Mouse (Mus musculus) liver, postnatal 0 days (tissue): Measurements from ENCODE around the gene Rgl1. TPM values are rescaled to one million over a fixed set of nuclear protein-coding genes. Genes with fewer than 3 reads are reported as not detected.

ENCODE experiments used
- ATAC-seq: fragments of 200-750 bp; cut with Nextera tagmentation; 2 replicates; pipeline ENCODE4 v1.8.0; 2017; ENCODE audit warnings: mild to moderate bottlenecking, moderate library complexity
- DNase-seq: peaks from one replicate; pipeline ENCODE4 v3.0.0-alpha.2; 2016
- H3K27ac ChIP-seq: fragments of 300-500 bp; sonication (generic); 2 replicates; pipeline ENCODE4 v1.5.1; 2014; ENCODE audit warnings: antibody characterized with exemption, moderate library complexity, mild to moderate bottlenecking, low read depth
- H3K27me3 ChIP-seq: fragments of 300-500 bp; sonication (generic); 2 replicates; pipeline ENCODE4 v1.6.1; 2014; ENCODE audit warnings: low read length, control low read depth, mixed read lengths; ENCODE audit not compliant: insufficient read depth
- H3K36me3 ChIP-seq: fragments of 300-500 bp; sonication (generic); replicated peaks from 2 replicates; pipeline ENCODE4 v1.6.1; 2014; ENCODE audit warnings: mild to moderate bottlenecking, control low read depth, low read length, moderate library complexity, mixed read lengths; ENCODE audit not compliant: insufficient read depth
- H3K4me1 ChIP-seq: fragments of 300-500 bp; sonication (generic); 2 replicates; pipeline ENCODE4 v1.6.1; 2014; ENCODE audit warnings: antibody characterized with exemption, mild to moderate bottlenecking, control low read depth; ENCODE audit not compliant: insufficient read depth
- H3K4me2 ChIP-seq: fragments of 300-500 bp; sonication (generic); 2 replicates; pipeline ENCODE4 v1.6.1; 2014; ENCODE audit warnings: low read depth, mild to moderate bottlenecking, low read length, moderate library complexity, mixed read lengths
- H3K4me3 ChIP-seq: fragments of 300-500 bp; sonication (generic); 2 replicates; pipeline ENCODE4 v1.5.1; 2014; ENCODE audit warnings: low read depth, low read length
- H3K9ac ChIP-seq: fragments of 300-500 bp; sonication (generic); replicated peaks from 2 replicates; pipeline ENCODE4 v1.6.1; 2014; ENCODE audit warnings: mild to moderate bottlenecking, moderate library complexity
- H3K9me3 ChIP-seq: fragments of 300-500 bp; sonication (generic); 2 replicates; pipeline ENCODE4 v1.6.1; 2016; ENCODE audit warnings: mild to moderate bottlenecking, control low read depth, low read length, mixed read lengths
- CTCF ChIP-seq: sonication (generic); IDR thresholded peaks from 2 replicates; pipeline ENCODE4 v1.5.1; 2016; ENCODE audit warnings: antibody characterized with exemption, low read depth
- EP300 ChIP-seq: IDR thresholded peaks from 2 replicates; pipeline ENCODE4 v1.6.1; 2016; ENCODE audit warnings: antibody characterized with exemption, low read depth, mild to moderate bottlenecking
- WGBS: fragments of 180-500 bp; shearing (Covaris S2); extraction: QIAGEN DNeasy Blood & Tissue Kit; methylation state at CpG from one replicate; pipeline ENCODE4 v1.1.7; 2014; ENCODE audit not compliant: insufficient replicate concordance; 5-methylcytosine and 5-hydroxymethylcytosine counted together
- polyA plus RNA-seq: library from polyadenylated mRNA; unstranded; fragments of >200 nt; fragmentation: Nextera tagmentation; extraction: Ambion mirVana; gene quantifications from 2 replicates; pipeline ENCODE4 v1.2.1, GENCODE M21; 2015

Gene Rgl1
- polyA plus RNA-seq, 1 experiment from 2014 or later: 16.2 TPM

- Histone ChIP-seq H3K27ac (no peak overlapping the region), H3K4me2 (0 out of 2 replicates have a peak overlapping the region, but pooled peaks have one; percentile 31), H3K27me3 (no peaks in the 10 kb centered on the region), H3K9me3 (no peaks in the 10 kb centered on the region), H3K4me1 (no peaks in the 10 kb centered on the region), H3K4me3 (no peak overlapping the region), H3K9ac (no peak overlapping the region), H3K36me3 (no peaks in the 10 kb centered on the region)
- no peak for TF ChIP-seq CTCF
- no peak for TF ChIP-seq EP300
- 57% methylated on average over 9 of the region's 9 CpGs for WGBS
- peak; percentile 21 for DNase-seq
- no peak for ATAC-seq
Observed at GRCm38 (mm10) chr1:152749276-152749675, 16.9 kb downstream of the Rgl1 start.

DNA sequence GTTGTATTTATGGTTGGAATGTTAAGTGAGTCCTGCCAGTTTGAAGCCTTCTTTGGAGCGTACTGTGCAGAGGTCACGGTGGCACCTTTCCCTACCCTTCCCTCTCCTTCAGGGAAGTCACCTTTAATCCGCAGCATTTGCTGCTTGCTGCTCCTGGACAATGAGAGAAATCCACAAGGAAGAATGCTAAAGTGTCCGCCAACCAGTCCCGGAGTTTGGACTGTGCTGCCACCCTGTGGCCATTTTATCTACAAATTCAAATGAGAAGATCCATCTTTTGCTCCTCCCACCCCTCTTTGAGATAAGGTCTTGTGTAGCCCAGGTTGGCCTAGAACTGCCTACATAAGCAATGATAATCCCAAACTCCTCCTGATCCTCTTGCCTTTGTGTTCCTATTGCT lies 19.7 kb downstream of the Rgl1 start:
- ATAC-seq: no peak

GRCm38 (mm10) chr1:152743095-152743826 lies 22.9 kb downstream of the Rgl1 start:
- H3K4me2 ChIP-seq: no peak overlapping the region
- no peaks in the 10 kb centered on the region for H3K9me3 ChIP-seq
- H3K36me3 ChIP-seq: no peaks in the 10 kb centered on the region
- no peak overlapping the region for H3K9ac ChIP-seq
- DNase-seq: no peak
- H3K4me3 ChIP-seq: no peak overlapping the region
- H3K27me3 ChIP-seq: no peaks in the 10 kb centered on the region
- WGBS: 65% methylated on average over 15 of the region's 15 CpGs
- no peak overlapping the region for H3K27ac ChIP-seq
- H3K4me1 ChIP-seq: no peaks in the 10 kb centered on the region
- TF ChIP-seq EP300 (no peak), CTCF (no peak)
- no peak for ATAC-seq

More for the DNA sequence above, 19.7 kb downstream of the Rgl1 start:
- no peaks in the 10 kb centered on the region for H3K36me3 ChIP-seq
- no peak overlapping the region for H3K9ac ChIP-seq
- no peaks in the 10 kb centered on the region for H3K27me3 ChIP-seq
- H3K27ac ChIP-seq: no peak overlapping the region
- TF ChIP-seq CTCF (peak; percentile 76), EP300 (no peak)
- no peaks in the 10 kb centered on the region for H3K4me1 ChIP-seq
- H3K9me3 ChIP-seq: no peaks in the 10 kb centered on the region
- no peak overlapping the region for H3K4me3 ChIP-seq
- peak; percentile 76 for DNase-seq
- 13% methylated on average over 5 of the region's 5 CpGs for WGBS
- H3K4me2 ChIP-seq: no peak overlapping the region

- Histone ChIP-seq H3K27me3 (no peaks in the 10 kb centered on the region), H3K27ac (no peak overlapping the region), H3K4me2 (no peak overlapping the region), H3K4me1 (no peaks in the 10 kb centered on the region), H3K9me3 (no peaks in the 10 kb centered on the region), H3K9ac (no peak overlapping the region), H3K36me3 (no peaks in the 10 kb centered on the region), H3K4me3 (no peak overlapping the region)
- TF ChIP-seq CTCF: no peak
- no peak for TF ChIP-seq EP300
- ATAC-seq: no peak
- 87% methylated on average over 11 of the region's 11 CpGs for WGBS
- DNase-seq: no peak
Observed at GRCm38 (mm10) chr1:152739374-152739773, 26.8 kb downstream of the Rgl1 start.

DNA sequence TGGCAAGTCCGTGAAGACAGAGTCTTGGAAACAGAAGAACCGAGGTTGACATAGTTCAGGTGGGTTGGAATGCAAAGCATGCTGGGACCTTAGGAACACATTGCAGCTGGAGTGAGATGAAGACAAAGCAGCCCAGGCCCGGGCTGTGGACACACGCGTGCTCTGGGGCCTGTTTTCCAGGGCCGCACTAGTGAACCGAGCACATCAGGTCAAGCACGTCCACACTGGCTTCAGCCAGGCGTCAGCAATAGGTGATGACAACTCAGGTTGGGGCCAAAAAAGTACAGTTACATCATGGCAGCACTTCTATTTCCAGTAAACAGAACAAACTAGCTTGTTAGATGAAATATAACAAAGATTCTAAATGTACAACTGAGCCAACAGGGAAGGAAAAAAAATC lies 27.4 kb downstream of the Rgl1 start:
- Histone ChIP-seq H3K4me3 (no peak overlapping the region), H3K9me3 (no peaks in the 10 kb centered on the region), H3K27ac (no peak overlapping the region), H3K27me3 (no peaks in the 10 kb centered on the region), H3K9ac (no peak overlapping the region), H3K36me3 (no peaks in the 10 kb centered on the region), H3K4me2 (no peak overlapping the region), H3K4me1 (no peaks in the 10 kb centered on the region)
- TF ChIP-seq EP300: no peak
- DNase-seq: no peak
- ATAC-seq: no peak
- WGBS: 80% methylated on average over 9 of the region's 9 CpGs

- no peaks in the 10 kb centered on the region for H3K4me1 ChIP-seq
- ATAC-seq (no peak; the same call in 1 of the 2 replicates), DNase-seq (no peak)
Observed at GRCm38 (mm10) chr1:152727604-152728236, 38.4 kb downstream of the Rgl1 start.

More at GRCm38 (mm10) chr1:152727604-152728236, 38.4 kb downstream of the Rgl1 start:
- no peak overlapping the region for H3K9ac ChIP-seq
- no peak for TF ChIP-seq EP300
- TF ChIP-seq CTCF: no peak
- H3K27me3 ChIP-seq: no peaks in the 10 kb centered on the region
- no peak overlapping the region for H3K27ac ChIP-seq
- H3K36me3 ChIP-seq: no peaks in the 10 kb centered on the region
- WGBS: 32% methylated on average over 4 of the region's 5 CpGs
- no peak overlapping the region for H3K4me2 ChIP-seq
- H3K9me3 ChIP-seq: no peaks in the 10 kb centered on the region
- no peak overlapping the region for H3K4me3 ChIP-seq
